Mouse (Mus musculus) intestine, embryonic 15.5 days (tissue): ENCODE results near the gene Mboat1. TPM values are rescaled to one million over a fixed set of nuclear protein-coding genes. Genes with fewer than 3 reads are reported as not detected.

ENCODE experiments used
- ATAC-seq: fragments of 200-750 bp; cut with Nextera tagmentation; 2 replicates; pipeline ENCODE4 v1.8.0; 2017; ENCODE audit warnings: moderate TSS enrichment, moderate library complexity
- H3K27ac ChIP-seq: fragments of 300-500 bp; sonication (generic); 2 replicates; pipeline ENCODE4 v1.5.1; 2015; ENCODE audit warnings: mild to moderate bottlenecking, inconsistent platforms
- H3K27me3 ChIP-seq: fragments of 300-500 bp; sonication (generic); replicated peaks from 2 replicates; pipeline ENCODE4 v1.6.1; 2015; ENCODE audit warnings: inconsistent platforms
- H3K36me3 ChIP-seq: fragments of 300-500 bp; sonication (generic); 2 replicates; pipeline ENCODE4 v1.6.1; 2015; ENCODE audit warnings: inconsistent platforms
- H3K4me1 ChIP-seq: fragments of 300-500 bp; sonication (generic); replicated peaks from 2 replicates; pipeline ENCODE4 v1.6.1; 2015; ENCODE audit warnings: inconsistent platforms
- H3K4me2 ChIP-seq: fragments of 300-500 bp; sonication (generic); replicated peaks from 2 replicates; pipeline ENCODE4 v1.6.1; 2015; ENCODE audit warnings: mild to moderate bottlenecking, inconsistent platforms
- H3K4me3 ChIP-seq: fragments of 300-500 bp; sonication (generic); replicated peaks from 2 replicates; pipeline ENCODE4 v1.5.1; 2015; ENCODE audit warnings: inconsistent platforms
- H3K9ac ChIP-seq: fragments of 300-500 bp; sonication (generic); 2 replicates; pipeline ENCODE4 v1.6.1; 2015; ENCODE audit warnings: inconsistent platforms
- H3K9me3 ChIP-seq: fragments of 300-500 bp; sonication (generic); 2 replicates; pipeline ENCODE4 v1.6.1; 2016; ENCODE audit warnings: inconsistent platforms
- WGBS: fragments of 180-500 bp; shearing (Covaris S2); methylation state at CpG from one replicate; pipeline ENCODE4 v1.1.7; 2015; 5-methylcytosine and 5-hydroxymethylcytosine counted together
- polyA plus RNA-seq: library from polyadenylated mRNA; unstranded; fragments of >200 nt; fragmentation: Nextera tagmentation; extraction: Ambion mirVana; gene quantifications from 2 replicates; pipeline ENCODE4 v1.2.1, GENCODE M21; 2015

The Mboat1 gene
- polyA plus RNA-seq, 1 experiment from 2014 or later: 46.5 TPM

DNA sequence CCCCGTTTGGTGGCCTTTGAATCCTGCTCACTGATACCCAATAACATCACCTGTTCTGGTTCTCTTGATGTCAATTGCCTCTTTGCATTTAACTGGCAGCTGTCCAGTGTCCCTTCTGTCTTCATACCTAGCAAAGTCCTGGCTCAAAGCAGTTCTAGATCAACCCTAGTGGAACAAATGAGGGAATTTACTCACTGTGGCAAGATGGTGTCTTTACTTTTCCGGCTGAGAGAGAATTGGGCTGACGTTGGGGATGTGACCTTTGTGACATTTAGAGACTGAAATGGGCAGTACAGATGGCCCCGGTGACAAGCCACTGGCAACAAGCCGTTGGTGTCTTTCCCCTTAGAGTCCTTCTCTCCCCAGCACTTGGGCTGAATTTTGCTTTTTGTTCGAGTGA is 118.1 kb downstream of the Mboat1 start:
- H3K27ac ChIP-seq: no peak overlapping the region
- WGBS: 79% methylated on average over 6 of the region's 6 CpGs
- H3K9me3 ChIP-seq: no peaks in the 10 kb centered on the region
- H3K27me3 ChIP-seq: no peaks in the 10 kb centered on the region
- no peaks in the 10 kb centered on the region for H3K36me3 ChIP-seq
- 0 out of 2 replicates have a peak, but pooled peaks cover 7% of the 10 kb centered on the region for H3K4me1 ChIP-seq
- no peak overlapping the region for H3K4me3 ChIP-seq
- no peak overlapping the region for H3K4me2 ChIP-seq
- no peak overlapping the region for H3K9ac ChIP-seq
- no peak for ATAC-seq

DNA sequence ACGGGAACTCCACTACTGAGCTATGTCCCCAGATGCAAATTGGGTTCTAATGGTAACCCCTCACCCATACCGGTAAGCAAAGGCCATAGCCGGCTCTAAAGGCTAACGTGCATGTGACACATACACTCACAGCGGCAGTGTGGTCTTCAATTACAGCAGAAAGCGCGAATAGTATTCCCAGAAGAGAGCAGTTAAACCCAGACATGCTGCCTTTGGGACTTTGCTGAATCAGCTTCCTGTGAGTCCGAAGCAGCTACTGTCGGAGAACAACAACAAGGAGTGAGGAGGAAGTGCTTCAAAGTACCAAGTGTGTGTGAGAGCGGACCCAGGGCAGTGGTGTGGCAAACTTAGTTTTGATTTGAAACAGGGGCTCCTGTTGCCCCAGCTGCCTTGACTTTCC is 122.5 kb downstream of the Mboat1 start:
- Histone ChIP-seq H3K9ac (no peak overlapping the region), H3K27ac (no peak overlapping the region), H3K4me1 (0 out of 2 replicates have a peak, but pooled peaks cover 3% of the 10 kb centered on the region), H3K4me3 (no peak overlapping the region), H3K36me3 (no peaks in the 10 kb centered on the region), H3K4me2 (no peak overlapping the region), H3K27me3 (no peaks in the 10 kb centered on the region), H3K9me3 (no peaks in the 10 kb centered on the region)
- ATAC-seq: no peak
- 71% methylated on average over 10 of the region's 10 CpGs for WGBS

DNA sequence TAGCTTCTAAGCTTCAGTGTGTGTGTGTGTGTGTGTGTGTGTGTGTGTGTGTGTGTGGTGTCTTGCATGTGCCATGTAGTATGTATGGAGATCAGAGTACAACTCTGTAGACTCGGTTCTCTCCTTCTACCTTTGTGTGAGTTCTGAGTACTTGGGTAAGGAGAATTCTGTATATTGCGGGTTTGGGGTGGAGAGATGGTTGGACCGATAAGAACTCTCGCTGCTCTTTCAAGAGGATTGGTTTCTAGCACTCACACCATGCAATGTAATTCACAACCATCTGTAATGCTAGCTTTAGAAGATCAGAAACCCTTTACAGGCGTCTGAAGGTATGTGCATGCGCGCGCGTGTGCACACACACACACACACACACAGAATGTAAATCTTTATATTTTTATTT is 123.0 kb downstream of the Mboat1 start:
- H3K9me3 ChIP-seq: no peaks in the 10 kb centered on the region
- no peaks in the 10 kb centered on the region for H3K27me3 ChIP-seq
- H3K27ac ChIP-seq: no peak overlapping the region
- no peaks in the 10 kb centered on the region for H3K36me3 ChIP-seq
- no peak overlapping the region for H3K4me2 ChIP-seq
- WGBS: 85% methylated on average over 9 of the region's 9 CpGs
- ATAC-seq: 0 out of 2 replicates have a peak, but pooled peaks have one; percentile 15
- no peak overlapping the region for H3K4me3 ChIP-seq
- H3K4me1 ChIP-seq: no peaks in the 10 kb centered on the region
- H3K9ac ChIP-seq: no peak overlapping the region

DNA sequence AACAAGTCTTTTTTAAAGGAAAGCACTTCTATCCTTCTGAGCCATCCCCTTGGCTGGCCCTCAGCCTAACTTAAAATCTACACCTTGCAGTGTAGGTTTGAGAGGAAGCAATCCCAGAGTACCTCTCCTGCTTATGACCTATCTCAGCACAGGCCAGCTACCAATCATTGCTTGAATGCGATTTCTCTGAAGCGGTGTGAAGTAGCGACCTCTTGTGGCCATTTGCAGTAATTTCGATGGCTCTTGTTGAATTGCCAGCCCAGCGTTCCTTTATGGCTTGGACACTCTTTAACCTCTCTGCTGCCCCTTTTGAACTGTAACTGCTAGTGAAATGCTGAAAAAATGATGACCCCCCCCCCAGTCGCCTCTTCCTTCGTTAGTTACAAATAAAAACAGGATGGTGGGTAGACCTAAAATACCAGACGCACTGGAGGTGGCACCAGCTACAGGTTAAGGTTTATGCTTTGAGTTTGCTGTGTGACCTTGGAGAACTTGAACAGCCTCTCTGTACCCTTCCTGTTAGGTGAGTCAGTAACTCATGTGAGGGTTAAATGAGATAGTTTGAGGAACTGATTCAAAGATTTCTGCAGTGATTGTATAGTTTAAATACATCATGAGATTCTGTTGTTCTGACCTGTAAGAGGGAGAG is 123.7 kb downstream of the Mboat1 start:
- ATAC-seq: peak; percentile 61
- no peaks in the 10 kb centered on the region for H3K9me3 ChIP-seq
- 11% methylated on average over 8 of the region's 8 CpGs for WGBS
- no peak overlapping the region for H3K27ac ChIP-seq
- H3K4me1 ChIP-seq: no peaks in the 10 kb centered on the region
- H3K9ac ChIP-seq: no peak overlapping the region
- H3K36me3 ChIP-seq: no peaks in the 10 kb centered on the region
- H3K4me3 ChIP-seq: no peak overlapping the region
- no peaks in the 10 kb centered on the region for H3K27me3 ChIP-seq
- no peak overlapping the region for H3K4me2 ChIP-seq

DNA sequence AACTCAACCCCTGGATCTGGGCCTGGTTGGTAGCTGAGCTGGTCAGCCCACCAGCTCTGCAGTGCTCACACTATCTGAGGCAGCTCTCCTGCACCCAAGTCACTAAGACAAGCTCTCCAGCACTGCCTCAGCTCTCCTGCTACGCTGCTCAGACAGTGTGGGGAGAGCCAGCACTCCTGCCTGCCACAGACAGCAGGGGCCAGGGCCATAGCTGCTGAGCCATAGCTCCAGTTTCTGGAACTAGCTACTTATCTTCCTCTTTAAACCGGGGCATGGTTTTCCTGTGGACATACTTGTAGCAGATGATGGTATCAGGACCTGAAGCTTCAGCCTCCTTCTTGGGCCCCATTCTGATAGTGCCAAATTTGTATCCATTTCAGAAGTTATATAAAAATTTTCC is 127.4 kb downstream of the Mboat1 start:
- Histone ChIP-seq H3K9me3 (no peaks in the 10 kb centered on the region), H3K27ac (no peak overlapping the region), H3K4me3 (no peak overlapping the region), H3K4me2 (no peak overlapping the region), H3K27me3 (no peaks in the 10 kb centered on the region), H3K4me1 (no peaks in the 10 kb centered on the region), H3K36me3 (no peaks in the 10 kb centered on the region), H3K9ac (no peak overlapping the region)
- WGBS: 85% methylated on average over 2 of the region's 2 CpGs
- no peak for ATAC-seq

DNA sequence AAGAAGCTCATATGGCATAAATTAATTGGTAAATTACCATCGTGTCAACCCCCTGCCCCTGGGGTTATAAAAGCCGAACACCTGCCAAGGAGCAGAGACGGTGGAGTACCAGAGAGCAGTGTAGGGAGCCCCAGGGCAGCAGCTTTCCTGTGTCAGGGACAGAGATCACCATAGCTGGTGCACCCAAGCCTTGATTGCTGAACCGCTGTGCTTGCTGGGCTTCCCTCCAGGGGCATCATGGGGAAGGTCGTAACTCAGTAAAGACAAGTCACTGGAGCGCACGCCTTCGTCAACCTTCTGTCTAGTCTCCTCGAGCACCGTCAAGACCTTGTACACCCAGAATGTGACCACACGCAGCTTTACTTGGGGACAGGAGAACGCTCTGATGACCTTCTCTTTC is 128.0 kb downstream of the Mboat1 start:
- no peak overlapping the region for H3K4me2 ChIP-seq
- no peak overlapping the region for H3K27ac ChIP-seq
- WGBS: 69% methylated on average over 12 of the region's 12 CpGs
- ATAC-seq: no peak
- H3K4me1 ChIP-seq: no peaks in the 10 kb centered on the region
- H3K9ac ChIP-seq: no peak overlapping the region
- no peaks in the 10 kb centered on the region for H3K36me3 ChIP-seq
- H3K27me3 ChIP-seq: no peaks in the 10 kb centered on the region
- no peaks in the 10 kb centered on the region for H3K9me3 ChIP-seq
- no peak overlapping the region for H3K4me3 ChIP-seq

DNA sequence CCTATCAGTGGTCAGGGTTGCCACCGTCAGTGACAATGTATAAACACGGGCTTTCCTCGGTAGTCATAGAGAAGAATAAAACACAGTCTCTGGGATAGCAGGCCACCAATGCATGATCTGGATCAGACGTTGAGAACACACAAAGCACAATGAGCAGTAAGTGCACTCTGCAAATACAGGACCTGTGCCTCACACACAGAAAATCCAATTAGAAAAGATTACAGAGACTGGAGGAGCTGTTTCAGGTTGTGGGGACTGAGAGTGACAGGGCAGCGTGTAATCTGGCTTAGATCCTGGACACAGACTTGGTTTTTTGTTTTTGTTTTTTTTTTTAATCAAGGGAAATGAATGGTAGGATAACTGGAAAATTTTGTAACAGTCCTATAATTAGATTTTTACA is 128.5 kb downstream of the Mboat1 start:
- WGBS: 62% methylated on average over 5 of the region's 5 CpGs

DNA sequence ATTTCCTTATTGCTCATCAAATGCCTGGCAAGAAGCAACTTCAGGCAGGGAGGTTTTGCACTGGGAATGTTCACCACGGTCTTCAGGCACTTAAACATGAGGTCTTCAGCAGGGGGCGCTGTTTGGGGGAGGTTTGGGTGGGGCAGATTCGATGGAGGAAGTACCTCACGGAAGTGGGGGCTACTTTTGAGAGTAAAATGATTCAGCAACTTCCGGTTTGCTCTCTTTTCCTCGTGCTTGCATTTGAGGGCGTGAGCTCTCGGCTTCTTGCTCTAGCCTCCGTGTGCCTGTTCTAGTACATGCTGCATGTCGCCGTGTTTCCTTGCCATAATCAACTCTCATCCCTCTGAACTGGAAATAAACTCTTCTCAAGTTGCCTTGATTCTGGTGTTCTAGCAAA is 129.7 kb downstream of the Mboat1 start:
- ATAC-seq: no peak

More for the DNA sequence above, 128.5 kb downstream of the Mboat1 start:
- no peaks in the 10 kb centered on the region for H3K9me3 ChIP-seq
- no peaks in the 10 kb centered on the region for H3K4me1 ChIP-seq
- no peak for ATAC-seq
- no peaks in the 10 kb centered on the region for H3K36me3 ChIP-seq
- H3K27ac ChIP-seq: no peak overlapping the region
- no peaks in the 10 kb centered on the region for H3K27me3 ChIP-seq
- no peak overlapping the region for H3K4me3 ChIP-seq
- H3K9ac ChIP-seq: no peak overlapping the region
- no peak overlapping the region for H3K4me2 ChIP-seq

DNA sequence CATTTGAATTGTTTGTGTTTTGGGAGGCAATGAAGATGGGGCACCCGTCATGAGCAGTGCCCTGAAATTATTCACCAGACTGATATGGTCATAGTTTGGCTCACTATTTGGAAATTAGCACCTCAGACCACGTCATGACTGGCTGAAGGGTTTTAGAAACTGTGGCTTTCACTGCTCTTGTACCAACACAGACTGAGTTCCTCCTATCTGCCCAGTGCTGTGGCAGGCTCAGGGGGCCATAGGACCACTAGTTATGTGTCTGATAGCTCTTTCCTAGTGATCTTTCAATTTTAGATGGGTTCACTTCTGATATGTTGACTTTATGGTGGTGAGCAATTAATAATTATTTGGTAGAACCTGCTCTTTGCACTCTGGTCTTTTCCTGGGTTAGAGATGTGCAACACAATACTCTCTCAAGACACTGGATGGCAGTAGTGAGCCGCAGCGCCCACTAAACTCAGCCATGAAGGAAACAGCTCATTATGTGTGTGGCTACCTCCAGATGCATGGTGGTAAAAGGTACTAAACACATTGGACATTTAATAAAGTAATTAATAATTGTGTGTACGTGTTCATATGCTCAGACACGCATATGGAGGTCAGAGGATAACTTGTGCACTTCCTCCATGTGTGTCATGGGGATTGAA is 135.9 kb downstream of the Mboat1 start:
- no peak overlapping the region for H3K27ac ChIP-seq
- H3K4me2 ChIP-seq: no peak overlapping the region
- H3K9me3 ChIP-seq: no peaks in the 10 kb centered on the region
- H3K9ac ChIP-seq: no peak overlapping the region
- WGBS: 16% methylated on average over 6 of the region's 6 CpGs
- no peak overlapping the region for H3K4me3 ChIP-seq
- H3K36me3 ChIP-seq: no peaks in the 10 kb centered on the region
- ATAC-seq: peak; percentile 77
- H3K4me1 ChIP-seq: no peaks in the 10 kb centered on the region
- H3K27me3 ChIP-seq: no peaks in the 10 kb centered on the region

More for the DNA sequence above, 129.7 kb downstream of the Mboat1 start:
- no peak overlapping the region for H3K4me2 ChIP-seq
- H3K27me3 ChIP-seq: no peaks in the 10 kb centered on the region
- WGBS: 90% methylated on average over 11 of the region's 11 CpGs
- H3K9ac ChIP-seq: no peak overlapping the region
- no peaks in the 10 kb centered on the region for H3K4me1 ChIP-seq
- H3K27ac ChIP-seq: no peak overlapping the region
- no peaks in the 10 kb centered on the region for H3K36me3 ChIP-seq
- no peaks in the 10 kb centered on the region for H3K9me3 ChIP-seq
- H3K4me3 ChIP-seq: no peak overlapping the region

Other genes starting within 250 kb of the Mboat1 start
- 9.7 and 10.6 TPM in 2 replicates for gene E2f3, start 150.4 kb upstream of the Mboat1 start, polyA plus RNA-seq
- gene Agtr1a, start 200.0 kb downstream of the Mboat1 start, polyA plus RNA-seq: 2.3 and 2.4 TPM in 2 replicates